ENCODE assay signal across 8 mouse cellular contexts in genomic region chr5:124185706-124186464, GRCm38 (mm10).
A peak's percentile ranks its signal among the peaks of the same experiment; 100 is the strongest.
DNase-seq lines count a peak whose midpoint lies in the region; ATAC-seq lines count a peak whose summit lies in the region.

No protein-coding gene starts in this region.

- peak; percentile 54 for DNase-seq in adrenal gland, postnatal 14 days
- no peak for DNase-seq in adrenal gland, postnatal 4 days (ENCODE audit: low spot score in 2 of 2)
- DNase-seq in adipocyte (ENCODE audit: low spot score): no peak
- no peak for DNase-seq in gastrocnemius, postnatal 25 days

- H3K4me1 ChIP-seq in heart, embryonic 16.5 days (ENCODE audit: control insufficient read depth, insufficient read depth, low read length): peaks cover 69% of the 10 kb centered on the region
- H3K4me1 ChIP-seq in midbrain, embryonic 15.5 days: peaks cover 64% of the 10 kb centered on the region

- no peaks in the 10 kb centered on the region for H3K36me3 ChIP-seq in heart, embryonic 16.5 days (ENCODE audit: control insufficient read depth, insufficient read depth)
- no peaks in the 10 kb centered on the region for H3K36me3 ChIP-seq in midbrain, embryonic 15.5 days (replicated peaks)

- peak overlapping the region; percentile 39 for H3K4me3 ChIP-seq in heart, embryonic 16.5 days (ENCODE audit: low read length)
- H3K4me3 ChIP-seq in midbrain, embryonic 15.5 days: peak overlapping the region; percentile 27

- no peaks in the 10 kb centered on the region for H3K9me3 ChIP-seq in heart, embryonic 16.5 days (replicated peaks; ENCODE audit: control insufficient read depth, low read length)
- H3K9me3 ChIP-seq in midbrain, embryonic 15.5 days: no peaks in the 10 kb centered on the region

- H3K4me2 ChIP-seq in heart, embryonic 16.5 days (ENCODE audit: low read depth, low read length): peak overlapping the region; percentile 55
- H3K4me2 ChIP-seq in midbrain, embryonic 15.5 days: peak overlapping the region; percentile 53

- WGBS in heart, embryonic 16.5 days: 38% methylated on average over 15 of the region's 15 CpGs
- 39% methylated on average over 15 of the region's 15 CpGs for WGBS in midbrain, embryonic 15.5 days

- ATAC-seq in CD4-positive, CD25-positive, alpha-beta regulatory T cell, adult 4 months: peak; percentile 29
- ATAC-seq in heart, embryonic 16.5 days (replicated peaks; ENCODE audit: extremely low read depth, insufficient read depth, low FRiP score): peak; percentile 26
- no peak for ATAC-seq in midbrain, embryonic 15.5 days (replicated peaks)
- ATAC-seq in granulocyte monocyte progenitor cell, adult 5-6 weeks (replicated peaks; ENCODE audit: poor library complexity, severe bottlenecking): no peak

- no peaks in the 10 kb centered on the region for H3K27me3 ChIP-seq in heart, embryonic 16.5 days (ENCODE audit: control insufficient read depth, insufficient read depth, low read length)
- H3K27me3 ChIP-seq in midbrain, embryonic 15.5 days (replicated peaks): no peaks in the 10 kb centered on the region

- peak overlapping the region; percentile 95 for H3K27ac ChIP-seq in heart, embryonic 16.5 days (ENCODE audit: low read length)
- H3K27ac ChIP-seq in midbrain, embryonic 15.5 days: peak overlapping the region; percentile 80

- H3K9ac ChIP-seq in heart, embryonic 16.5 days (ENCODE audit: low read length): peak overlapping the region; percentile 68
- peak overlapping the region; percentile 42 for H3K9ac ChIP-seq in midbrain, embryonic 15.5 days

Comparison
In these comparisons a context has a peak if more than half of its experiments do, and no peak if none do; other contexts are left out.
1. ATAC-seq: peak in CD4-positive, CD25-positive, alpha-beta regulatory T cell, adult 4 months (single experiment) and heart, embryonic 16.5 days (single experiment); none in midbrain, embryonic 15.5 days (single experiment) and granulocyte monocyte progenitor cell, adult 5-6 weeks (single experiment).